ENCODE assay signal across 10 mouse cellular contexts in the genomic region with DNA sequence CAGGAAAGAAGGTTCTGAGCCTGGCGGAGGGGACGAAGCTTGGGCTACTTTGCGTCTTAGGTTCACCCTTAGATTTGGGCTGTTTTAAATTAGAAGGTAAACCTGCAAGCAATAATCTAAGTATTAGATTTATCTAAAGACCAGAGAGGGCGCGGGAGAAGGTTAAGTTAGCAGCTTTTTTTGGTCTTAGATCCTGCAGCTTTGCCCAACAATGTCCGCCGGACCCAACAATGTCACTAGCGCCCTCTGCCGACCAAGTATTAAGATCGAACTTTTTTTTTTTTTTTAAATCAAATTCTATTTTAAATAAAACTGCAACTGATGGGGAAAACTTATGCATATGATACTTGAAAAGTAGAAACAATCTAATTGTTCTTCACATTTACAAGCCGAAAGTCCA. TPM values are rescaled to one million over a fixed set of nuclear protein-coding genes. Genes with fewer than 3 reads are reported as not detected.
A peak's percentile ranks its signal among the peaks of the same experiment; 100 is the strongest.
DNase-seq lines count a peak whose midpoint lies in the region; ATAC-seq and TF ChIP-seq lines count a peak whose summit lies in the region.
"Had no signal": no experiment of that assay in that cellular context is flagged by ENCODE, and none has a peak within 500 bp of the region (broad histone marks: within the 10 kb centered on the region; RNA-seq: fewer than 3 reads in every experiment).

No protein-coding gene starts in this region.

- H3K9me3 ChIP-seq in hindbrain, embryonic 11.5 days (ENCODE audit: control insufficient read depth, low read length) = no peaks in the 10 kb centered on the region
- no peaks in the 10 kb centered on the region for H3K9me3 ChIP-seq in hindbrain, embryonic 13.5 days
- H3K9me3 ChIP-seq in kidney, postnatal 0 days (replicated peaks; ENCODE audit: low read length) = no peaks in the 10 kb centered on the region
- H3K9me3 ChIP-seq: megakaryocyte, embryonic 14.5 days had no signal

- H3K27me3 ChIP-seq in hindbrain, embryonic 11.5 days (ENCODE audit: control insufficient read depth, insufficient read depth, low read length) = no peaks in the 10 kb centered on the region
- no peaks in the 10 kb centered on the region for H3K27me3 ChIP-seq in hindbrain, embryonic 13.5 days
- H3K27me3 ChIP-seq in kidney, postnatal 0 days (ENCODE audit: insufficient read depth, low read length) = no peaks in the 10 kb centered on the region
- H3K27me3 ChIP-seq: megakaryocyte, embryonic 14.5 days had no signal

- no peak overlapping the region for H3K9ac ChIP-seq in hindbrain, embryonic 11.5 days (ENCODE audit: low read depth, low read length)
- H3K9ac ChIP-seq in hindbrain, embryonic 13.5 days = no peak overlapping the region
- no peak overlapping the region for H3K9ac ChIP-seq in kidney, postnatal 0 days (ENCODE audit: low read depth, low read length)

- peak; percentile 34; the same call in 1 of the 2 replicates for TF ChIP-seq CTCF in cortical plate, adult 2 months (IDR thresholded peaks at IDR 0.05; ENCODE audit: extremely low read depth, insufficient read depth, low read length)
- peak; percentile 68 for TF ChIP-seq CTCF in kidney, postnatal 0 days (IDR thresholded peaks at IDR 0.05; ENCODE audit: low read depth)

- ATAC-seq in hindbrain, embryonic 11.5 days (ENCODE audit: low FRiP score) = no peak
- no peak for ATAC-seq in hindbrain, embryonic 13.5 days (ENCODE audit: low FRiP score)
- ATAC-seq in kidney, postnatal 0 days (replicated peaks; ENCODE audit: low FRiP score, low read depth) = no peak

- no peak overlapping the region for H3K27ac ChIP-seq in hindbrain, embryonic 11.5 days (ENCODE audit: low read depth, low read length)
- H3K27ac ChIP-seq in hindbrain, embryonic 13.5 days = no peak overlapping the region
- no peak overlapping the region for H3K27ac ChIP-seq in cortical plate, adult 2 months (ENCODE audit: insufficient read depth, low read length)
- peak overlapping the region; percentile 47; the same call in 1 of the 2 replicates for H3K27ac ChIP-seq in kidney, postnatal 0 days

- 38% methylated on average over 11 of the region's 11 CpGs for WGBS in hindbrain, embryonic 11.5 days
- WGBS in hindbrain, embryonic 13.5 days = 35% methylated on average over 11 of the region's 11 CpGs
- 37% methylated on average over 11 of the region's 11 CpGs for whole genome bisulfite sequencing in kidney, postnatal 0 days

- DNase-seq in hindbrain, embryonic 11.5 days (ENCODE audit: low spot score) = peak; percentile 72
- DNase-seq in 3T3-L1 (ENCODE audit: low read depth, low spot score) = peak; percentile 75
- DNase-seq in Muller cell, postnatal 12 days (ENCODE audit: inconsistent ontology term) = peak; percentile 12
- DNase-seq in kidney, postnatal 0 days (ENCODE audit: low spot score) = peak; percentile 72
- peak; percentile 62 for DNase-seq in retina, postnatal 1 day
- DNase-seq in layer of hippocampus, adult 8-10 months (ENCODE audit: low spot score in 2 of 2) = no peak

- no peak overlapping the region for H3K4me2 ChIP-seq in hindbrain, embryonic 11.5 days (replicated peaks; ENCODE audit: low read depth, low read length)
- H3K4me2 ChIP-seq in hindbrain, embryonic 13.5 days = no peak overlapping the region
- H3K4me2 ChIP-seq in kidney, postnatal 0 days (ENCODE audit: low read length) = no peak overlapping the region

- no peak overlapping the region for H3K4me3 ChIP-seq in hindbrain, embryonic 11.5 days (ENCODE audit: low read depth, low read length)
- no peak overlapping the region for H3K4me3 ChIP-seq in hindbrain, embryonic 13.5 days
- H3K4me3 ChIP-seq in cortical plate, adult 2 months (ENCODE audit: insufficient read depth, low read length) = no peak overlapping the region
- no peak overlapping the region for H3K4me3 ChIP-seq in kidney, postnatal 0 days (replicated peaks; ENCODE audit: low read depth, low read length)
- H3K4me3 ChIP-seq: erythroblast, embryonic 14.5 days; megakaryocyte, embryonic 14.5 days had no signal

- H3K36me3 ChIP-seq in hindbrain, embryonic 11.5 days (ENCODE audit: control insufficient read depth, insufficient read depth, low read length) = no peaks in the 10 kb centered on the region
- H3K36me3 ChIP-seq in hindbrain, embryonic 13.5 days = peaks cover 13% of the 10 kb centered on the region
- H3K36me3 ChIP-seq in kidney, postnatal 0 days (ENCODE audit: insufficient read depth, low read length) = no peaks in the 10 kb centered on the region

- TF ChIP-seq POLR2A in cortical plate, adult 2 months (IDR thresholded peaks at IDR 0.05; ENCODE audit: extremely low read depth, insufficient read depth, low read length) = no peak

- H3K4me1 ChIP-seq in hindbrain, embryonic 11.5 days (replicated peaks; ENCODE audit: control insufficient read depth, insufficient read depth, low read length) = no peaks in the 10 kb centered on the region
- peaks cover 8% of the 10 kb centered on the region; the same call in 1 of the 2 replicates for H3K4me1 ChIP-seq in hindbrain, embryonic 13.5 days (replicated peaks)
- no peaks in the 10 kb centered on the region for H3K4me1 ChIP-seq in cortical plate, adult 2 months (ENCODE audit: control insufficient read depth, insufficient read depth, low read length)
- H3K4me1 ChIP-seq in kidney, postnatal 0 days (replicated peaks; ENCODE audit: insufficient read depth, low read length) = no peaks in the 10 kb centered on the region

RNA-seq across cellular contexts. Expression of gene Cdkl4, which starts 18.6 kb away (rescaled TPM):
- 4.6 and 5.6 TPM in 2 replicates for polyA plus RNA-seq in hindbrain, embryonic 11.5 days (2014; fragmentation: Nextera tagmentation; extraction: Ambion mirVana)
- polyA plus RNA-seq in hindbrain, embryonic 13.5 days (2015; fragmentation: Nextera tagmentation; extraction: Ambion mirVana) = 4.5 and 5.7 TPM in 2 replicates
- polyA plus RNA-seq in cortical plate, adult 2 months (2012; rRNA removed) = 12.4 and 14.0 TPM in 2 replicates
- 1.6 and 1.8 TPM in 2 replicates for polyA plus RNA-seq in kidney, postnatal 0 days (2015; fragmentation: Nextera tagmentation; extraction: Ambion mirVana)
- total RNA-seq in layer of hippocampus, adult 8-10 months (2022) = 10 to 100 TPM; 15.4 to 20.6 (median 16.9) TPM
- polyA plus RNA-seq: erythroblast, embryonic 14.5 days had no signal

Comparison
In these comparisons a context has a peak if more than half of its experiments do, and no peak if none do; other contexts are left out.
1. DNase-seq: peak in hindbrain, embryonic 11.5 days (single experiment), 3T3-L1 (single experiment), Muller cell, postnatal 12 days (single experiment), kidney, postnatal 0 days (single experiment) and retina, postnatal 1 day (single experiment); none in layer of hippocampus, adult 8-10 months (0 of 2).